Comparison of ENCODE assay signal across 12 mouse cellular contexts in genomic region chr4:110019145-110019544, GRCm38 (mm10). TPM values are rescaled to one million over a fixed set of nuclear protein-coding genes. Genes with fewer than 3 reads are reported as not detected.
DNase-seq lines count a peak whose midpoint lies in the region; ATAC-seq lines count a peak whose summit lies in the region.
"Had no signal": no experiment of that assay in that cellular context is flagged by ENCODE, and none has a peak within 500 bp of the region (broad histone marks: within the 10 kb centered on the region; RNA-seq: fewer than 3 reads in every experiment).

No protein-coding gene starts in this region.

- H3K36me3 ChIP-seq in hindbrain, embryonic 10.5 days = no peaks in the 10 kb centered on the region
- H3K36me3 ChIP-seq in hindbrain, embryonic 13.5 days = no peaks in the 10 kb centered on the region
- H3K36me3 ChIP-seq in neural tube, embryonic 15.5 days = no peaks in the 10 kb centered on the region
- H3K36me3 ChIP-seq: neural tube, embryonic 13.5 days; stomach, embryonic 15.5 days had no signal

- H3K9me3 ChIP-seq in hindbrain, embryonic 10.5 days = no peaks in the 10 kb centered on the region
- no peaks in the 10 kb centered on the region for H3K9me3 ChIP-seq in hindbrain, embryonic 13.5 days
- no peaks in the 10 kb centered on the region for H3K9me3 ChIP-seq in neural tube, embryonic 15.5 days (replicated peaks)
- H3K9me3 ChIP-seq: neural tube, embryonic 13.5 days; stomach, embryonic 15.5 days had no signal

- no peak overlapping the region for H3K9ac ChIP-seq in hindbrain, embryonic 13.5 days
- no peak overlapping the region for H3K9ac ChIP-seq in neural tube, embryonic 15.5 days (replicated peaks)
- H3K9ac ChIP-seq: neural tube, embryonic 13.5 days; stomach, embryonic 15.5 days had no signal

- no peak for ATAC-seq in hindbrain, embryonic 13.5 days (ENCODE audit: low FRiP score)
- no peak for ATAC-seq in neural tube, embryonic 15.5 days (ENCODE audit: low FRiP score)
- ATAC-seq: activated CD4-positive, CD25-positive, alpha-beta regulatory T cell, adult 4 months had no signal

- peak; percentile 30 for DNase-seq in hindbrain, embryonic 10.5 days (ENCODE audit: low spot score)
- DNase-seq in neural tube, embryonic 10.5 days (ENCODE audit: extremely low spot score, low spot score) = peak; percentile 24
- DNase-seq in WW6 (ENCODE audit: low read depth, low spot score) = peak; percentile 20
- DNase-seq in retina, postnatal 1 day = peak; percentile 45
- DNase-seq in yolk sac, embryonic 10.5 days (ENCODE audit: low spot score) = no peak
- no peak for DNase-seq in kidney, adult 8-10 months
- DNase-seq: lung, adult 18-20 months had no signal

- H3K27me3 ChIP-seq in hindbrain, embryonic 10.5 days (ENCODE audit: insufficient read depth, poor library complexity, severe bottlenecking) = peaks cover 40% of the 10 kb centered on the region
- H3K27me3 ChIP-seq in hindbrain, embryonic 13.5 days = peaks cover 16% of the 10 kb centered on the region; the same call in 1 of the 2 replicates
- peaks cover 15% of the 10 kb centered on the region for H3K27me3 ChIP-seq in neural tube, embryonic 15.5 days (replicated peaks)
- H3K27me3 ChIP-seq: stomach, embryonic 15.5 days had no signal

- WGBS in hindbrain, embryonic 10.5 days = 47% methylated on average over 9 of the region's 9 CpGs
- WGBS in hindbrain, embryonic 13.5 days = 49% methylated on average over 9 of the region's 9 CpGs
- WGBS in neural tube, embryonic 15.5 days = 54% methylated on average over 9 of the region's 9 CpGs

- H3K4me2 ChIP-seq in hindbrain, embryonic 13.5 days = no peak overlapping the region
- no peak overlapping the region for H3K4me2 ChIP-seq in neural tube, embryonic 15.5 days
- H3K4me2 ChIP-seq: neural tube, embryonic 13.5 days; stomach, embryonic 15.5 days had no signal

- H3K27ac ChIP-seq in hindbrain, embryonic 10.5 days = no peak overlapping the region
- H3K27ac ChIP-seq in hindbrain, embryonic 13.5 days = no peak overlapping the region
- no peak overlapping the region for H3K27ac ChIP-seq in neural tube, embryonic 15.5 days (replicated peaks)
- H3K27ac ChIP-seq: neural tube, embryonic 13.5 days; stomach, embryonic 15.5 days had no signal

- peaks cover 13% of the 10 kb centered on the region; the same call in 1 of the 2 replicates for H3K4me1 ChIP-seq in hindbrain, embryonic 10.5 days (replicated peaks)
- H3K4me1 ChIP-seq in hindbrain, embryonic 13.5 days (replicated peaks) = peaks cover 2% of the 10 kb centered on the region; the same call in 1 of the 2 replicates
- H3K4me1 ChIP-seq in neural tube, embryonic 15.5 days = peaks cover 6% of the 10 kb centered on the region
- H3K4me1 ChIP-seq: stomach, embryonic 15.5 days had no signal

- H3K4me3 ChIP-seq in hindbrain, embryonic 10.5 days = no peak overlapping the region
- H3K4me3 ChIP-seq in hindbrain, embryonic 13.5 days = no peak overlapping the region
- no peak overlapping the region for H3K4me3 ChIP-seq in neural tube, embryonic 15.5 days (replicated peaks)
- H3K4me3 ChIP-seq: neural tube, embryonic 13.5 days; stomach, embryonic 15.5 days had no signal

RNA-seq across cellular contexts. Expression of gene Dmrta2, which starts 41.3 kb away (rescaled TPM):
- 0.30 and 0.41 TPM in 2 replicates for polyA plus RNA-seq in hindbrain, embryonic 10.5 days (2016; fragmentation: Nextera tagmentation; extraction: Ambion mirVana)
- 0.06 and 0.13 TPM in 2 replicates for polyA plus RNA-seq in hindbrain, embryonic 13.5 days (2015; fragmentation: Nextera tagmentation; extraction: Ambion mirVana)
- 0.08 TPM in 1 of 2 replicates, not detected in the other for polyA plus RNA-seq in neural tube, embryonic 15.5 days (2015; fragmentation: Nextera tagmentation; extraction: Ambion mirVana)
- polyA plus RNA-seq: activated CD4-positive, CD25-positive, alpha-beta regulatory T cell, adult 4 months had no signal

Comparison
In these comparisons a context has a peak if more than half of its experiments do, and no peak if none do; other contexts are left out.
1. DNase-seq: peak in hindbrain, embryonic 10.5 days (single experiment), neural tube, embryonic 10.5 days (single experiment), WW6 (single experiment) and retina, postnatal 1 day (single experiment); none in yolk sac, embryonic 10.5 days (single experiment) and kidney, adult 8-10 months (0 of 2).